Mouse (Mus musculus) CD4-positive helper T cell, adult 2 months (primary cell): Measurements from ENCODE around the gene 1700061G19Rik.
"Not testable (repeated sequence)": the region's sequence is repeated elsewhere in the genome, so short reads cannot be mapped to it uniquely, and the experiment has no call there.

ENCODE experiments used
- DNase-seq: peaks from one replicate; pipeline ENCODE4 v3.0.0-alpha.2; 2012; ENCODE audit warnings: low read depth, missing footprints, low spot score

The 1700061G19Rik gene

DNA sequence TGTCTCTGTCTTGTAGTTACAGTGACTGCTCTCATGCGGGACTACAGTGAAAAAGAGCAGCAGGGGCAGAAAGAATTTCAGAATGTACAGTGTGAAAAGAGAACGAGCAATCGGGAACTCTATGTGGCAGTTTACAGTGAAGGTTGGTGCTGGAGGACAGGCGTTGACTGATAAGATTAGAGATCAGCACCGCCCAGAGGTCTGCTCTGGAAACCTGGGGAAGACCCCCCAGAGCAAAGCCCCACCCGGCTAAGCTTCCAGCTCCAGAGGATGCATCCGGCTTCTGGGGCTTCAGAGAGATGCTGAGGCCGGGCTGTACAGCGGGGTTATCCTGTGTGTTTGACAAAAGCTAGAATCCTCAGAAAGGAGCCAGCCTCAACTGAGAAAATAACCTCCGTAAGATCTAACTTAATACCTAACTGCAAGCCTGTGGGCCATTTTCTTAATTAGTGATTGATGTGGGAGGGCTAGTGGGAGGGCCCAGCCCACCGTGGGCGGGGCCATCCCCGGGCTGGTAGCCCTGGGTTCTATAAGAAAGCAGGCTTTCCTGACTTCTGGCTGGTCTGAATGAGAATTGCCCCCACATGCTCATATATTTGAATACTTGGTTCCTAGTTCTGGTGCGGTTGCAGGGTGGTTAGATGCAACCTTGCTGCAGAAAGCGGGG, 4.9 kb upstream of the 1700061G19Rik start:
- no peak for DNase-seq

- no peak for DNase-seq
These were observed 3.5 kb upstream of the 1700061G19Rik start for GRCm38 (mm10) chr17:56871767-56872166.

GRCm38 (mm10) chr17:56872512-56872911, 2.8 kb upstream of the 1700061G19Rik start:
- no peak for DNase-seq

DNA sequence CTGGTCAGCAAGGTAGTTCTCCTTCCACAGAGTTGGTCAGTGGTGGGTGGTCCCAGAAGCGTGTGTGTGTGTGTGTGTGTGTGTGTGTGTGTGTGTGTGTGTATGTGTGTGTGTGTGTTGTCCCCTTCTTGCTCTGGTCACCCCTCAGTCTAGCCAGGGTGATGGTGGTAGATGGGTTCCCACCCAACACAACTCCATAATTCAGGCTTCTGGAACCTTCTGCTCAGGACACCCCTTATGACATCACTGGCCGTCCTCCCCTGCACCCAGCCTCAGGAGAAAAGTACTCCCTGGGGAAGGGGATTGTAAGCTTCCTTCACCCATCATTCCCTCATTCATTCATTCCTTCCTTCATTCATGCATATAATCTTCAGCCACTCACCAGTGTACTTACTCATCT, 1.0 kb upstream of the 1700061G19Rik start, which contains the start of gene Acsbg2:
TSS of gene Acsbg2 (minus strand) at position 211 of the 400 bp plus-strand sequence.
- no peak for DNase-seq

DNA sequence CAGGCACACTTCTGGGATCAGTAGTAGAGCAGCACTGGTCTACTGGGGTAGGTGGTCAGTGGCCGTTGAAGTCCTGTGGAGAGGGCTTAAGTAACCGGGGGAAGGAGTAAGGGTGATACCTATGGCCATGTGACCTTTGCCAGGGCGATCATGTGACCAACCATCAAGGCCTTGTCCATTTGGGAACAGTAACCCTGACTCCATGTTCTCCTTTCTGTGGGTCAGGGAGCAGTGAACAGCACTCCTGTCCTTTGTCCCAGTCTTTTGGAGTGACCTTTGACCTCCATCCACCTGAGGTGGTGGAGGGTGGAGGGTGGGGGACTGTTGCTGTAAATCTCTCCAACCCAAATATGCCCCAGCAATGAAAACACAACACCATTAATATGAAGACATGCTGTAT, 1.2 kb downstream of the 1700061G19Rik start:
- DNase-seq: no peak

- no peak for DNase-seq
These were observed 1.7 kb downstream of the 1700061G19Rik start for GRCm38 (mm10) chr17:56876981-56877380.

GRCm38 (mm10) chr17:56877426-56877825, 2.1 kb downstream of the 1700061G19Rik start:
- DNase-seq: no peak

DNA sequence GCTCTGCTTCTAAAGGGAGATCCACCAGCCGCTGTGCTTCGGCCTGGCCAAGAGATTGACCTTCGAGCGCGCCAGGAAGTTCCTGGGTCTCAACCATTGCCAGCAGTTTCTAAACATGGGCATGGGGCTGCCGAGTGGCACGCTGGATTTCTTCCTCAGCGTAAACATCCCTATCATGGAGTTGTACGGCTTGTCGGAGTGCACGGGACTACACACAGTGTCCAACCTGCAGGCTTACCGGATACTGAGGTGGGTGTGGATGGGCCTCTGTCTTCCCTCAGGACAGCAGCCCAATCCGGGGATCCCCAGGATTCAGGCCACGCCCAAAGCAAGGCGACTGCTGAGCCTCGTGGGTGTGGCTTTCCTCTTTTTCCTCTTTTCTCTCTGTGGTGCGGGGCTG, 8.3 kb downstream of the 1700061G19Rik start:
- no peak for DNase-seq

- no peak for DNase-seq
These were observed 9.1 kb downstream of the 1700061G19Rik start for GRCm38 (mm10) chr17:56884331-56884730.

- DNase-seq: peak; percentile 59
These were observed 9.5 kb downstream of the 1700061G19Rik start for GRCm38 (mm10) chr17:56884809-56885208.

DNA sequence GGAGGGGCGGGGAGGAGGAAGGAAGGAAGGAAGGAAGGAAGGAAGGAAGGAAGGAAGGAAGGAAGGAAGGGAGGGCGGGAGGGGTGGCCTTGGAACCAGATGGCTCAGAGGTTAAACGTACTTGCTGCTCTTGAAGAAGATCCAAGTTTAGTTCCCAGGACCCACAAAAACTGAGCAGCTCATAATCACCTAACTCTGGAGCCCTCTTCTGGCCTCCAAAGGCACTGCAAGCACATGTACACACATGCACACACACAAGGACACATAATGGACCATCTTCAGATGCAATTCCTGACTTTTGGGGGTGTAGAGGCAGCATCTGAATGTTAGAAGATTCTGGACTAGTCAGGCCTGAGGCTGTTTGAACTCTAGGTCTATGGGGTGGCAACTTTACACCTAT, 12.8 kb downstream of the 1700061G19Rik start:
- no peak for DNase-seq

- no peak for DNase-seq
These were observed 14.7 kb downstream of the 1700061G19Rik start for GRCm38 (mm10) chr17:56890018-56890417.

- no peak for DNase-seq
These were observed 20.2 kb downstream of the 1700061G19Rik start for GRCm38 (mm10) chr17:56895368-56895918.

- DNase-seq: no peak
These were observed 21.3 kb downstream of the 1700061G19Rik start for GRCm38 (mm10) chr17:56896513-56897129.

DNA sequence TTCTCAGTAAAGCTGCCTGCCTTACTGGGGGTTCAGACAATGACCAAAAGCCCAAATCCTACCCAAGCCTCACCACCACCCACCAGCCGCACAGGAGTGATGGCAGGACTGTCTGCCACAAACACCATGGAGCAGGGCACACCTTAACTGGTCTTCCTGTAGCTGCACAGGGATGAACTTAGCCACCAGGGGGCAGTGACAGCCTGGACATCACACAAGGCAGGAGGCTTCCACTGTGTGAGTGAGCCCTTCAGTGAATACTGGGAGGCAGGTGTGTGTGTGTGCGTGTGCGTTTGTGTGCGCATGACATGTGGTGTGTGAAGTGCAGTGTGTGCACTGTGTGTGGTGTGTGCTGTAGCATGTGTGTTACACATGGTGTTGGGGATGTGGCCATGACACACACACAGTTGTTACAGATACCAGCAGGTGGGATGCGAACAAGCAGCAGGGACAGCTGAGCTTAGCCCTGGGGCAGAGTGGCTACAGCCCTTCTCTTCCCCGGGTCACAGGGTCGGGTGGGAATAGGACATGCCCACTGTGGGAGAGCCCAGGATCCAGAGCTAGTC, 22.4 kb downstream of the 1700061G19Rik start:
- peak; percentile 80 for DNase-seq

- DNase-seq: no peak
These were observed 27.4 kb downstream of the 1700061G19Rik start for GRCm38 (mm10) chr17:56902698-56903097.

- no peak for DNase-seq
These were observed 30.9 kb downstream of the 1700061G19Rik start for GRCm38 (mm10) chr17:56906166-56906565.

DNA sequence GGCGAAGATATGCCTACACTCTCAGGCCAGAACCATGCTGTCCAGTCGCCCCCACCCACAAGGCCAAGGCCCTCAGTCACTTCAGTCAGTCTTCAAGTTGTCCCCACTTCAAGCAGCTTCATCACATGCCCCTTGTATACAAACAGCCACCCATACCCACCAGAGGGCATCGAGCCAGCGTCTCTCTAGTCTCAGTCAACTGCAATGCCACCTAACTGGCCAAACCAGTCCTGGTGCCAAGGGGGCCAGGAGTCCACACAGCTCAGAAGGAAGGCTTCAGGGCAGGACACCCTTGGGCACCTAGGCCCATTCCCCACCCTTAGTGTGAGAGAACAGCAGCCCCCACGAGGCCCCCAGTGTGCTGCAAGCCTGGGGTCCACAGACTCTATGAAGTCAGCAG, 31.8 kb downstream of the 1700061G19Rik start:
- DNase-seq: no peak

- DNase-seq: no peak
These were observed 32.6 kb downstream of the 1700061G19Rik start for GRCm38 (mm10) chr17:56907887-56908286.

GRCm38 (mm10) chr17:56909764-56910163, 34.5 kb downstream of the 1700061G19Rik start:
- not testable (repeated sequence) for DNase-seq

- DNase-seq: no peak
These were observed 37.7 kb downstream of the 1700061G19Rik start for GRCm38 (mm10) chr17:56913023-56913422.

DNA sequence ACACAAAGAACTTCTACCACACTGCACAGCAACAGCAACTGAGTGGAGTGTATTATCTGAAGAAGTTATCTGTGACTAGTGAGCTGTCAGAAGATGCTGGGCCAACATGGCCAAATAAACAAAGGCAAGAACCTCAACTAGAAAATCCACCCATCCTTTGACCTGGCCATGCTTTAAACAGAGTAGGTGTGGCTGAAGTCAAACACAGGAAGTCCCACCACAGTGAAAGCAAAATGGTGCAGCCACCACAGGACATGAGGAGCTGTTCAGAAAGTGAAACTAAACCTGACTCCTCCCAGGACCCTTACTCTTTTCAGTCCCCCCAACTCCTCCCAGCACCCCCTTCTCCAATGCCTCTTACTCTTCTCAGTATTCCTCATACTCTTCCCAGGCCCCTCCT, 38.2 kb downstream of the 1700061G19Rik start:
- peak; percentile 34 for DNase-seq

DNA sequence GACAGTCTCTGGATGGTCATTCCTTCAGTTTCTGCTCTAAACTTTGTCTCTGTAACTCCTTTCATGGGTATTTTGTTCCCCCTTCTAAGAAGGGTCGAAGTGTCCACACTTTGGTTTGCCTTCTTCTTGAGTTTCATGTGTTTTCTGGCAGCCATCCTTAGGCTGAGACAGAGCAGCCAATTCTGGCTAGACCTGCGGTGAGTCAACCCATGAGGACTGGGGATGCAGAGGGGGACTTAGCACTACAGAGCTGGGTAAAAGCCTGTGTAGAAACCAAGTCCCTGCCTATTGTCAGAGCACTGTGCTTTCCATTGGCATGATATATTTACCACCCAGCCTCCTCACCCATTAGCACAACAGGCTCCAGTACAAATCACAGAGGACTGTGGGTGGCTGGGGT, 41.9 kb downstream of the 1700061G19Rik start:
- no peak for DNase-seq
